Mouse (Mus musculus) forebrain, embryonic 13.5 days (tissue): ENCODE measurements at regions not wholly inside any gene's neighbourhood (a gene's known extent, or its start where the extent isn't known, plus 50 kb on each side); places are given as distances from the start of the nearest gene placed in this dataset.

Experiments used
- ATAC-seq: fragments of 200-750 bp; cut with Nextera tagmentation; 2 replicates; pipeline ENCODE4 v1.8.0; 2017
- H3K27ac ChIP-seq: fragments of 300-500 bp; sonication (generic); 2 replicates; pipeline ENCODE4 v1.5.1; 2015; ENCODE audit warnings: inconsistent platforms, mild to moderate bottlenecking, moderate library complexity
- H3K27me3 ChIP-seq: fragments of 300-500 bp; sonication (generic); 2 replicates; pipeline ENCODE4 v1.6.1; 2015; ENCODE audit warnings: mild to moderate bottlenecking, inconsistent platforms
- H3K36me3 ChIP-seq: fragments of 300-500 bp; sonication (generic); 2 replicates; pipeline ENCODE4 v1.6.1; 2015; ENCODE audit warnings: mild to moderate bottlenecking, inconsistent platforms; ENCODE audit not compliant: poor library complexity, severe bottlenecking
- H3K4me1 ChIP-seq: fragments of 300-500 bp; sonication (generic); 2 replicates; pipeline ENCODE4 v1.6.1; 2015; ENCODE audit warnings: inconsistent platforms
- H3K4me2 ChIP-seq: fragments of 300-500 bp; sonication (generic); 2 replicates; pipeline ENCODE4 v1.6.1; 2015; ENCODE audit warnings: inconsistent platforms, mild to moderate bottlenecking, moderate library complexity
- H3K4me3 ChIP-seq: fragments of 300-500 bp; sonication (generic); 2 replicates; pipeline ENCODE4 v1.5.1; 2015; ENCODE audit warnings: mild to moderate bottlenecking, inconsistent platforms
- H3K9ac ChIP-seq: fragments of 300-500 bp; sonication (generic); 2 replicates; pipeline ENCODE4 v1.6.1; 2015; ENCODE audit warnings: mild to moderate bottlenecking, inconsistent platforms
- H3K9me3 ChIP-seq: fragments of 300-500 bp; sonication (generic); replicated peaks from 2 replicates; pipeline ENCODE4 v1.6.1; 2016; ENCODE audit warnings: inconsistent platforms
- WGBS: fragments of 180-500 bp; shearing (Covaris S2); methylation state at CpG from one replicate; pipeline ENCODE4 v1.1.7; 2015; 5-methylcytosine and 5-hydroxymethylcytosine counted together

DNA sequence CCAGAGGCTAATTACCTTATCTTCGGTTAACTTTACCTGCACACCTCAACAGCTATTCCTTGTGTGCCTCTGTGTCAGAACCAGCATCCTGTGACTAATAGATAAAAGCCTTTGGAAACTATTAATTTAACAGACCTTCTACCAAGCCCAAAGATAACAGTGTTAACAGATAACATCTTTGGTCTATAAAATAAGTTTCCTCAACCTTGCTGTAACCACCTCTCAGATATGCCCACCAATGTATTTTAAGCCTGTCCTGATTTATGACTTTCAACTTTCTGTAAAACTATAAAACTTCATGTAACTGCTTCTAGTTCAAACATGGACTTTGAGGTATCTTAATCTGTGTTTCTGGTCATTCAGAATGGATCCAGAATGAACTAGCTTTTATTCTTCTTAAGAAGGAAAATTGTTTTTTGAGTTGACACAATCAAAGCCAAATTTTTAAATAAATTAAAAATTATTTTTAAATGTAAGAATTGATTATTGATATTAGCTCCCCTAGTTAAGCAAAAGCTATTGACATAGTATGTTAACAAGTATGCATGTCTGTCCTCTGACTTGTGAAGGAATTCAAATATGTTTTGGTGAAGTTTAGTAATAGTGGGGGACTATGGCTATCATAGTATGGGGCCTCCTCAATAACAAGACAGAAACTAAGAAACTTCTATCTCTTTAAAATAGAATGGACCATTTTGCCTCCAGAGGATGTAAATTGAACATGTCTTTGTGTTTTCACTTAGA is 238.7 kb upstream of the Marcks start:
- no peak overlapping the region; the same call in 1 of the 2 replicates for H3K27ac ChIP-seq
- no peaks in the 10 kb centered on the region for H3K27me3 ChIP-seq
- peak overlapping the region; percentile 40 for H3K4me2 ChIP-seq
- H3K4me1 ChIP-seq = peaks cover 32% of the 10 kb centered on the region
- H3K9me3 ChIP-seq = no peaks in the 10 kb centered on the region
- H3K9ac ChIP-seq = no peak overlapping the region
- no peaks in the 10 kb centered on the region for H3K36me3 ChIP-seq
- 0 out of 2 replicates have a peak, but pooled peaks have one; percentile 9 for ATAC-seq
- 80% methylated on average over 1 of the region's 1 CpGs for WGBS
- H3K4me3 ChIP-seq = no peak overlapping the region

DNA sequence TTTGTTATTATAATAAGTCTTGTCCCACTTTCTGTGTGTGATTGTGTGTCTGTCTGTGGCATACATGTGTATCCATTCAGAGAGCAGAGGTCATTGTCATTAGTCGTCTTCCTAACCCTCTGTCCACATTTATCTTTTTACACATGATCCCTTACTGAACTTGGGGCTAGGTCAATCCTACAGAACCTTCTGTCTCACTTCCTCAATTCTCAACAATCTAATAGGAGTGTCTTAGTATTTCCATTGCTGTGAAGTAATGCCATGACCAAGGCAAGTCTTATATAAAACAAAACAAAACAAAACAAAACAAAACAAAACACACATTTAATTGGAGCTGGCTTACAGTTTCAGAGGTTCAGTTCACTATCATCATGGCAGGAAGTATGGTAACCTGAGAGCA is 237.5 kb upstream of the Marcks start:
- Histone ChIP-seq H3K27me3 (no peaks in the 10 kb centered on the region), H3K27ac (no peak overlapping the region), H3K9ac (no peak overlapping the region), H3K4me2 (no peak overlapping the region), H3K4me1 (peaks cover 32% of the 10 kb centered on the region), H3K36me3 (no peaks in the 10 kb centered on the region), H3K4me3 (no peak overlapping the region), H3K9me3 (no peaks in the 10 kb centered on the region)
- no peak for ATAC-seq
- 85% methylated on average over 1 of the region's 1 CpGs for WGBS

DNA sequence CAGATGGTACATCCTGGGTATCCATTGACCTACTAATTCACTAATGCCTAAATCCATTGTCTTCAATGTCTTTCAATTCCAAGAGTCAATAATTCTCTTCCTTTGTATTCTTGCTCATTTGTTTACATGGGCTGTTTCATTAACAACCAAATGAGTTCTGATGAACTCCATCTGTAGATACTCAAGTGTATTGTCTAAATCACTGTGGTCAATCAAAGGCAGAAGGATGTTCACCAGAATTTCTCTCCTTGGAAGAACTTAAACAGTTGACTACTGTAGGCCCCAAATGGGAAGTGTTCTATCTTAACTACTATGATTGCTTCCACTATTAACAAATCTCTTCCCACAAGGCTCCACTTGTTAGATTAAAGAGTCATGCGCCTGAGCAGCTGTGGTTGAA is 236.9 kb upstream of the Marcks start:
- Histone ChIP-seq H3K4me3 (no peak overlapping the region), H3K9me3 (no peaks in the 10 kb centered on the region), H3K4me1 (peaks cover 31% of the 10 kb centered on the region), H3K36me3 (no peaks in the 10 kb centered on the region), H3K9ac (no peak overlapping the region), H3K4me2 (no peak overlapping the region), H3K27me3 (no peaks in the 10 kb centered on the region), H3K27ac (no peak overlapping the region)
- WGBS = 98% methylated on average over 1 of the region's 1 CpGs
- no peak for ATAC-seq

DNA sequence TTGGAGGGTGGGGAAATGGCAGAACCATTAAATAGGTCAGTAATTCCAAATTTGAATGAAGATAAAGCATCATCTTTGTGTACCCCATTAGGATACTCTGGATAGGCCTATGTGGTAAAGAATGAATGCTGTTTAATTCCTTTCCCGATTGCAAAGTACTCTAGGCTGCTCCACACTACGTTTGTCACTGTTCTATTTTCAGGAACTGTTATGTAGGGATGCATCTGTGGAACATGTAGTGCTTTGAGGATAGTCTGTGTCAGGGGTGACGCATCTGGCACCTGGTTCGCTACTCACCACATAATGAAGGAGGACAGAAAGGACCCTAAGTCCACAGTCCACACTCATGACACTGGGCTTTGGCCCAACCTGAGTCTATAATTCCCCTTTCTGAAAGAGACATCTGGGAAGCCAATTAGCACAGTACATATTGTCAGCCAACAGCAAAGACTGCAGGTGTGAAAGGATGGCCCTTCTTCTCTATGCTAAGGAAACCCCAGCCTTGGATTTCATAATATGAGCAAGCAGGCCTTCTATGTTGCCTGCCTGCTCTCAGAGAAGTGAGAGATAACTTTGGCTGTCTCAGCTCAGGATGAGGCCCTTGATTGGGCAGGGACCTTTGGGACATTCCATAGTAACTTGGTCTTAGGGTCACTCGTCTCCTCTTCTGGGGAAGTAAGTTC is 230.4 kb upstream of the Marcks start:
- no peak overlapping the region for H3K4me2 ChIP-seq

GRCm38 (mm10) chr10:37367796-37368195 is 229.1 kb upstream of the Marcks start:
- ATAC-seq = no peak
- Histone ChIP-seq H3K9ac (no peak overlapping the region), H3K4me2 (no peak overlapping the region), H3K27me3 (no peaks in the 10 kb centered on the region), H3K27ac (no peak overlapping the region), H3K4me3 (no peak overlapping the region), H3K36me3 (no peaks in the 10 kb centered on the region), H3K9me3 (no peaks in the 10 kb centered on the region), H3K4me1 (no peaks in the 10 kb centered on the region)
- WGBS = 92% methylated on average over 4 of the region's 4 CpGs

More for the DNA sequence above, 230.4 kb upstream of the Marcks start:
- Histone ChIP-seq H3K36me3 (no peaks in the 10 kb centered on the region), H3K4me3 (no peak overlapping the region), H3K4me1 (no peaks in the 10 kb centered on the region), H3K9ac (no peak overlapping the region), H3K27ac (no peak overlapping the region), H3K27me3 (no peaks in the 10 kb centered on the region), H3K9me3 (no peaks in the 10 kb centered on the region)
- WGBS = 91% methylated on average over 5 of the region's 5 CpGs
- ATAC-seq = no peak

GRCm38 (mm10) chr10:37364506-37364905 is 225.8 kb upstream of the Marcks start:
- ATAC-seq = no peak
- no peaks in the 10 kb centered on the region for H3K4me1 ChIP-seq
- H3K4me2 ChIP-seq = no peak overlapping the region
- H3K27ac ChIP-seq = no peak overlapping the region
- H3K9me3 ChIP-seq = no peaks in the 10 kb centered on the region
- 45% methylated on average over 4 of the region's 4 CpGs for WGBS
- no peak overlapping the region for H3K9ac ChIP-seq
- no peak overlapping the region for H3K4me3 ChIP-seq
- H3K36me3 ChIP-seq = no peaks in the 10 kb centered on the region
- H3K27me3 ChIP-seq = no peaks in the 10 kb centered on the region

- Histone ChIP-seq H3K4me2 (no peak overlapping the region), H3K9ac (no peak overlapping the region), H3K9me3 (no peaks in the 10 kb centered on the region), H3K27ac (no peak overlapping the region), H3K4me1 (peaks cover 18% of the 10 kb centered on the region), H3K4me3 (no peak overlapping the region), H3K36me3 (no peaks in the 10 kb centered on the region), H3K27me3 (no peaks in the 10 kb centered on the region)
- WGBS = 88% methylated on average over 3 of the region's 3 CpGs
- no peak for ATAC-seq
These were observed 222.3 kb upstream of the Marcks start for GRCm38 (mm10) chr10:37360985-37361384.

- no peaks in the 10 kb centered on the region for H3K27me3 ChIP-seq
- no peak overlapping the region for H3K27ac ChIP-seq
- no peak overlapping the region for H3K4me3 ChIP-seq
- ATAC-seq = no peak
- H3K9me3 ChIP-seq = no peaks in the 10 kb centered on the region
- H3K36me3 ChIP-seq = no peaks in the 10 kb centered on the region
- H3K4me2 ChIP-seq = no peak overlapping the region
- H3K9ac ChIP-seq = no peak overlapping the region
- H3K4me1 ChIP-seq = peaks cover 18% of the 10 kb centered on the region
These were observed 220.2 kb upstream of the Marcks start for GRCm38 (mm10) chr10:37358900-37359299.

DNA sequence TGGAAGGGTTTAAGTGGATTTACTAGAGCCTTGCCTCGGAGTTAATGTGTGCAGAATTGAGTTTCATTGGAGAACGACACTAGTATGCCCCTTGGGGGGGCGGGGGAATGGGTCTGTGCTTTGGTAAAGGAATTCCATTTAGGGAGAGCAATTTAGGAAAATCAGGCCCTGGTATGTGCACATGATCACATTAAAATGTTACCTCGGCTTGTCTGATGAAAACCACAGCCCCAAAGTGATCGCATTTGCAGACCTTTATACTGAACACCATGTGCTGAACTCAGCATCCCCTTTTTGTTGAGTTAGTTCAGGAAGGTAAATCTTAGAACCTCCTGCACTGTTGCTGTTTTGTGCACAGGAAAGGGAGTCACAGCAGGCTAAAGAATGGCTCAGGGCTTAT is 219.6 kb upstream of the Marcks start:
- Histone ChIP-seq H3K4me1 (peaks cover 18% of the 10 kb centered on the region), H3K4me3 (no peak overlapping the region), H3K9ac (no peak overlapping the region), H3K27ac (no peak overlapping the region), H3K27me3 (no peaks in the 10 kb centered on the region), H3K9me3 (no peaks in the 10 kb centered on the region), H3K36me3 (no peaks in the 10 kb centered on the region), H3K4me2 (no peak overlapping the region)
- peak; percentile 8; the same call in 1 of the 2 replicates for ATAC-seq
- WGBS = 61% methylated on average over 5 of the region's 5 CpGs

DNA sequence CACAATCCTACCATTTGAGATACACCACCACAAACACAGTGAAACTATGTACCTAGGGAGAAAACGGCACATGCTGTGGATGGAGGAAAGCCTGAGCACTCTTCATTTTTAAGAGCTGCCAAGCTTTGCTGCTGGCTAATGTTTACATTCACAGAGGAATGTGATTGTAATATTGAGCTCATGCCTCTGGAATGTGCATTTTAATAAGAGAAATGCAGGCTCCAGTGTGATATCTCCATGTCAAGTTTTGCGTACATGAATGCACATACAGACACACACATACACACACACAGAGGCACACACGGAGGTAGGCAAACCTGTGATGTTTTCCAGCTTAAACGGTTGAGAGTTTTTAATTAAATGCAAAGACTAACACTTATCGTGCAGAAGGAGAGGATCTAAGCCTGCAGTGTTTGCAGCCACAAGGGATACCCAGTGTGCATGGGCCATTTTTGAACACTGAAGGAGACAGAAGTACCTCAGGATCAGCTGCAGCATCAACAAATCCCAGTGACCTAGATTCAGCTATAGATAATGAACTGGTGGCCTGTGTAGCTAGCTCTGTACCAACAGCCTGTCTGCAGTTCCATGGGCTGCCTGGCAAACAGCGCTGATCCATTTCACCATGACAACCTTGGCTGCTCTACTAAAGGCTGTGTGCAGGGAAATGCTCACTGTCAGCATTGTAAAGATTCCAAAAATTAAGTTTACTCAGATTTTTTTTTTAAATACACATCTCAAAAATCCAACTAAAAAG is 218.8 kb upstream of the Marcks start:
- Histone ChIP-seq H3K9ac (no peak overlapping the region), H3K9me3 (no peaks in the 10 kb centered on the region), H3K27ac (peak overlapping the region; percentile 74), H3K4me3 (no peak overlapping the region), H3K4me1 (peaks cover 18% of the 10 kb centered on the region), H3K27me3 (no peaks in the 10 kb centered on the region), H3K36me3 (no peaks in the 10 kb centered on the region), H3K4me2 (no peak overlapping the region)
- WGBS = 39% methylated on average over 6 of the region's 6 CpGs
- peak; percentile 95 for ATAC-seq

DNA sequence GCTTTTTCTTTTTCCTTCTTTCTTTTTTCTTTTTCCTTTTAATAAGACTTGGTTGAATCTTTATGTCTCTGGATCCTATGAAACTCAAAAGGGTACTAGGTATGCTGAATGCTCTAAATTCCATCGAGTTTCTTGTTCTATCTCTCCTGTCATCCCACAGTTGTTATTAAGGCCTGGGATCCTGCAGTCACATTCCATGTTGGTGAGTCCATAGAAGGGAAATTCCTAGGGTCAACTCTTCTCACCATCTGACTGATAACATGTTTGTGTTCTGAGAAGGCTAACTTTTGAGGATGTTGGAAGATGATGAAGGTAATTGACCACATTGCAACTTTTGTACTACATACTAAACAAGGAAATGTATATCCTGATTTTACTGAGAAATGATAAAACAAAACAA is 210.5 kb upstream of the Marcks start:
- Histone ChIP-seq H3K9me3 (no peaks in the 10 kb centered on the region), H3K4me3 (no peak overlapping the region), H3K9ac (no peak overlapping the region), H3K4me1 (no peaks in the 10 kb centered on the region), H3K36me3 (no peaks in the 10 kb centered on the region), H3K27ac (no peak overlapping the region), H3K4me2 (no peak overlapping the region), H3K27me3 (no peaks in the 10 kb centered on the region)
- no peak for ATAC-seq
- WGBS = 92% methylated on average over 1 of the region's 1 CpGs

DNA sequence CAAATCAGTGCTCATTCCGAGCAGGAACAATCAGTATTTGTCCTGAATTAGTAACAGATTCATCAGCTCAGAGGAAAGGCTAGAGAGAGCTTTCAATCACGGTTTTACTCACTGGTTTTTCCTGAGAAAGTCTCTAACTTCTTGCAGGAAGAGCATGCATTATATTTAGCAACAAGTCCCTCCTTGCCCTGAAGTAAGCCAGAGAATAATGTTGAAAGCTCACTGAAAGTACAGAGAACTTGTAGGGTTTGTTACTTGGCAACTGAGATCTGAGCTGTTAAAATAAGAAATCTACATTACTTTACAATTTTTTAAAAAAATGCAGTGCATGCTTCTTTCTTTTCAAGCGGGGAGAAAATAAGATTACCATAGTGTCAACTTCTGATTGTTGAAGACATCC is 209.7 kb upstream of the Marcks start:
- Histone ChIP-seq H3K9ac (no peak overlapping the region), H3K9me3 (no peaks in the 10 kb centered on the region), H3K27ac (no peak overlapping the region), H3K4me3 (no peak overlapping the region), H3K4me2 (no peak overlapping the region), H3K27me3 (no peaks in the 10 kb centered on the region), H3K36me3 (no peaks in the 10 kb centered on the region), H3K4me1 (no peaks in the 10 kb centered on the region)
- no peak for ATAC-seq
- 34% methylated on average over 3 of the region's 3 CpGs for WGBS
